Mouse (Mus musculus) liver, adult (tissue): ENCODE measurements at regions not wholly inside any gene's neighbourhood (a gene's known extent, or its start where the extent isn't known, plus 50 kb on each side); places are given as distances from the start of the nearest gene placed in this dataset.

ENCODE experiments used
- GATA4 ChIP-seq: IDR thresholded peaks from 2 replicates; pipeline ENCODE4 v1.6.1; 2014; ENCODE audit warnings: mild to moderate bottlenecking, low read length; ENCODE audit not compliant: insufficient replicate concordance

- no peak for TF ChIP-seq GATA4
Observed at GRCm38 (mm10) chrX:99213565-99214153, 77.7 kb downstream of the Efnb1 start.

DNA sequence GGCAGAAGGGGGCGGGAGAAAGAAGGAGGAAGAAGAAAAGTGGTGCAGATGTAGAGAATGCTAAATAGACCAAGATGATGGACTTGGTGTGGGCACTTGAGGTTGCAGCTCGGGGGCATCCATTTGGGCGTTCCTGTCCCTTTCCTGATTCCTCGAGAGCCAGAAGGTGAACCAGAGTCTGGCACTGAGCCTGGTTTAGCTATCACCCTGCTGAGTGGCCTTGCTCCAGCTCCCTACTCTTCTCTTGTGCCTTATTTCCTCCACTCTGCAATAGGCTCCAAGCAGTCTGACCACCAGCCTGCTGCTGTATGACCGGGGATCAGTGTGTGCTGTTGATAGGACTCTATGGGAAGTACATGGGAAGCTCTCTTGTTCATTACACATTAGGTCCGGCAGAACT lies 68.1 kb downstream of the Efnb1 start:
- no peak for TF ChIP-seq GATA4

DNA sequence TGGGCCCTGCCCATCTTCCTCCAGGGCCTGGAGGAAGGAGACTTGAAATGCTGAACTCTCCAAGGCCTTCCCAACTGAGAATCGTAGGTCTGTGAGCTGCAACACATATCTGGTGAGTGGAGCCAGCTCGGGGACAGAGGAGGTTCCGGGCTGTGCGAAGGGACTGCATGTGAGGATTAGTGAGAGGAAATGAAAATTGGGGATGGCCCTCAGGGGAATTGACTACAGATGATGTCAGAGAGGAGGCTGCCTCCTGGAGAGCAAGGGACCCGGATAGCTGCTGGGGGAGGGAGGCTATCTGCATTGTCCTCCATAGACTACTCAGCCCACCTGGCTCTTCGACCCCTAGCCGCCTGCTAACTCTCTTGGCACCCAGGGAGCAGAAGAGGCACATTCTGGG lies 65.2 kb downstream of the Efnb1 start:
- no peak for TF ChIP-seq GATA4

DNA sequence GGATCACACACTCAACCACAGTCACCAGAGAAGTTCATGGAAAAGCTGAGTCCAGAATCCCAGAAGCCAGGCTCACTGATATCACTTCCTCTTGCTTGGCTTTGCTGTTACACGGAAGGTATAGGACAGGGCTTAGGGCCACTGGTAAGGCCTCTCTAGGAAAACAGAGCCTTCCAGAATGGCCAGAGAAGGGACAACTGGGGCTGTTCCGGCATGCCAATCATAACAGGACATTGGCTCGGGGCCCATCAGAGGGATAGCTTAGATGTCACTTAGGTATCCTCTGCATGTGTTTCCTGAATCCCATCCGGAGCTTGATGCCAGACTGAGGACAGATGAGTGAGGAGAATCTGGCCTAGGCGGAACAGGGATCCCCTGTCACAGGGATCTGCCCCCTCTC lies 63.7 kb downstream of the Efnb1 start:
- no peak for TF ChIP-seq GATA4

GRCm38 (mm10) chrX:99198961-99199631 lies 63.2 kb downstream of the Efnb1 start:
- TF ChIP-seq GATA4: peak; percentile 57; the same call in 1 of the 2 replicates
